Mouse (Mus musculus): ENCODE results near the gene Rora.

DNA sequence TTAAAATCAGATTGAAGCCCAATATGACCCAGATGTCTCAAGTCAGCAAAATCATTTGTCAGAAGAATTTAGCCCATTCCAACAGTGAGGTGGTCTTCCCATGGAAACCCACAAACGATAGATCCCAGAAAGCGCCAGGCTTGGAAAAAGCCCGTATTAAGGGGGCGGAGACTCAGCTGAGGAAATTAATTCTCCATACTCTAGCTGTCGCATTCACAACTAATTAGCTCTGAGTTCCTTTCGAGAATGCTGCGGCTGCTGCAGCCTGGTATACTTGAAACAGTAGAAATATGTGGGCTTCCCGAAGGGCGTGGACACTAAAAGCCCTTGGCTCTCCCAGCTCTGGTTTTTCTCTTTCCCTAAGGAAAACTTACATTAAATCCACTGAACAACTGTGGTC lies 345.4 kb downstream of the Rora start:
- no peak for TF ChIP-seq CTCF (IDR thresholded peaks at IDR 0.05; ENCODE audit: control insufficient read depth, insufficient read depth, insufficient replicate concordance, low read depth, low read length)
- no peak for TF ChIP-seq POLR2A (IDR thresholded peaks at IDR 0.05; ENCODE audit: control insufficient read depth, low read depth, low read length)
